Mouse (Mus musculus) lung, postnatal 36 days (tissue): ENCODE measurements around the gene Nav1.

Source experiments
- DNase-seq: peaks from one replicate; pipeline ENCODE4 v3.0.0; 2022; ENCODE audit warnings: mixed read lengths

The Nav1 gene

GRCm38 (mm10) chr1:135544504-135545146, 62.5 kb downstream of the Nav1 start:
- DNase-seq, result peak; percentile 87

GRCm38 (mm10) chr1:135542841-135543810, 64.0 kb downstream of the Nav1 start:
- DNase-seq, result no peak

GRCm38 (mm10) chr1:135542080-135542479, 65.0 kb downstream of the Nav1 start:
- no peak for DNase-seq

- peak; percentile 94 for DNase-seq
These were observed 66.8 kb downstream of the Nav1 start for GRCm38 (mm10) chr1:135540270-135540669.

- DNase-seq, result no peak
These were observed 68.4 kb downstream of the Nav1 start for GRCm38 (mm10) chr1:135538441-135539265.

DNA sequence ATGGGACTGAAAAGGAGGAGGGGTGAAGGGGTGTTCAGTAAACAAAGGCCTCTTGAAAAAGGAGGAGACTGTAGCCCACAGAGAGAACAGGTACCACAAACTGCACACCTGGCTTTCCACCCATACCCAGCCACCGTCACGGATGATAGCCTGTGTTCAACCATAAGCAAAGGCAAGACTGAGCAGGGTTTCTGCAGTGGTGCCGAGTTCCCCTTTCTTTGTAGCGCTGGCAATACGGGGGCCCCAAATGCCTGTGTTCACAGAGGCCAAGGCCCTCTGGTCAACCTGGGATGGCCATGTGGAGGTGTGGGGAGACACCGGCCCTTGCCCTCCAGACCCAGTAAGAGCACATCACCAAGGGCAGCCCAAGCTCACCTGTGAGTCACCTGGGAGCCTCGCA, 70.3 kb downstream of the Nav1 start:
- DNase-seq, result no peak

DNA sequence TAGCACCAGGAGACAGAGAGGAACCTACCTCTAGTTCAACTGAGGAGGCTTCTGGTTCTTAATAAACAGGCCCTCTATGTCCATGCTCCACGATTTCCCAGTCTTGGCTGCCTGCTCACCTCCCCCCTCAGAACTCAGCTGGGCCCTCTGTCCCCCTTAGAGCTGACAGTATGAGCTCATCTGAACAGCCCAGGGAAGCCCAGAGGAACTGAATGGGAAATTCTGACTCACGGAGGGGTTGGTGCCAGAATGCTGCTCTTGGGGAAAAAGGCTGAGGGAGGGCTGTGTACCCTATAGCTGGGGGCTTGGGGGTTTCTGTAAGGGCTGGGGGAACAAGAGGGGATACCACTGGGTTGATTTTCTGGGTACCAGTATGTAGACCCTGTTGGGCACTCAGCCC, 70.8 kb downstream of the Nav1 start:
- no peak for DNase-seq

DNA sequence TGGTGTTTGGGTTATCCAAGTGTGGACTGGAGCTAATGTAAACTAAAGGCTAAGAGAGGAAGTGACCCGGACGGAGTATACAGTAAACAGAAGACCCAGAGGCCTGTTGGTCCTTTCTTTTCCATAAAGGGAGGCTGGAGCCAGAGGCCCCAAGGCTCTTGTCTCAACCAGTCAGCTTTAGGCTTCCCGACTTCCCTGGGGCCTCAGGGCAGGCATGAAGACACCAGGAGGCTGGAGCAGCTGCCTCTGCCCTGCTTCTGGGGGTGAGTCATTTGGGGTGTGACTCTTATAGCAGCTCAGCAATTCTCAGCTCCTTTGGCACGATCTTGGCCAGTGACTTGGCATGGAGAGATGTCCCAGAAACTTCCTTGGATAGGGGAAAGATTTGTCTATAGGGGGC, 71.8 kb downstream of the Nav1 start:
- peak; percentile 77 for DNase-seq

DNA sequence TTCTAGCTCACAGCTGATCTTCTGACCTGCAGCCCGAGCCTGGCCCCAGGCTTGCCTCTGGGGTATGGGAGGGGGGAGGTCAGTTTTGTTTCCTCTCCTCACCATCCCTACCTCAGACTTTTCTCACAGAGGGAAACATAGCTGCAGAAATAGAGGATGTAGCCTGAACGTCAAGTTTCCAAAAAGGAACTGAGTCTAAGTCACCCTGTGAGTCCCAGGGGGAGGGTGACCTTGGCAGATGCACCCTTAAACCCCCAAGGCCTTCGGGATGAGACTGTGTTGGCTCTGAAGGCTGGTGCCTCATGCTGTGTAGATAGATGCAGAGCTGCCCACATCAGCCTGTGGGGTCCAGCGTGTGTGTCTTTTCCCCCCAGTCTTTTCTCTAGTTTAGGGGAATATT, 72.3 kb downstream of the Nav1 start:
- DNase-seq, result no peak

DNA sequence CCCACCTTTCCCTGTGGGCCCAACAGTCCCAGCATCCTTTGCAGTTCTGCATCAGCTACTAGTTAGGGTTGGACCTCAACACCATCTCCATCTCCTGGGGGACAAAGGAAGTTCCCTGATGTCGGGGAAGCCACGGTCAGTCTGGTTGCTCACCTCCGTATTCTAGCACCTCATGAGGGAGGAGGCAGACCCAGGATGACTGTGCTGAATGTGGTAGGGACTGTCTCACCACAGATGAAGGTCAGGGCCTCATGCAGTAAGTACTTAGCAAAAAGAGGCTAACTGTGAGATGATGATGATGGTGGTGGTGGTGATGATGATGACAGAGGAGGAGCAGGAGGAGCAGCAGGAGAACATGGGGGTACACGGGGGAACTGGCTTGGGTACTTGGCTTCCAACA, 73.0 kb downstream of the Nav1 start:
- no peak for DNase-seq

DNA sequence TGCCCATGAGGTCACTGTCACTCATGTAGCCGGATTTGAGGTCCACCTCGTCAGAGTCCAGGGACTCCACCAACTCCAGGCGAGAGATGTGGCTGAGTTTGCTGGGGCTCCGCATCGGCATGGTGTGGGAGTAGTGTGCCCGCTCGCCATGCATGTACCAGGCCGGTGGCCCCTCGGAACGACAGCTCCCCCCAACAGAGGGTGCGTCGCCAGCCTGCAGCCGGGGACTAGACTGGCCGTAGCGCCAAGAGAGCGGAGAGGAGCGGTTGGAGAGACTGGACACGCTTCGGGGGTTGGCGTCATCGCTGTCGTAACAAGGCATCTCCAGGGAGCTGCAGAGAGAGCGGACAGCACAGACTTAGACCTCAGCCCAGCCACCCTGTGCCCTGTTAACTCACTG, 74.7 kb downstream of the Nav1 start:
- no peak for DNase-seq

GRCm38 (mm10) chr1:135531981-135532380, 75.1 kb downstream of the Nav1 start:
- DNase-seq, result no peak

- no peak for DNase-seq
These were observed 76.0 kb downstream of the Nav1 start for GRCm38 (mm10) chr1:135531081-135531480.

GRCm38 (mm10) chr1:135524518-135524860, 82.6 kb downstream of the Nav1 start:
- DNase-seq, result no peak

GRCm38 (mm10) chr1:135523780-135524517, 83.1 kb downstream of the Nav1 start:
- no peak for DNase-seq

- no peak for DNase-seq
These were observed 83.8 kb downstream of the Nav1 start for GRCm38 (mm10) chr1:135523344-135523743.

- DNase-seq, result no peak
These were observed 86.4 kb downstream of the Nav1 start for GRCm38 (mm10) chr1:135520550-135521168.

- DNase-seq, result no peak
These were observed 88.4 kb downstream of the Nav1 start for GRCm38 (mm10) chr1:135518661-135519060.

DNA sequence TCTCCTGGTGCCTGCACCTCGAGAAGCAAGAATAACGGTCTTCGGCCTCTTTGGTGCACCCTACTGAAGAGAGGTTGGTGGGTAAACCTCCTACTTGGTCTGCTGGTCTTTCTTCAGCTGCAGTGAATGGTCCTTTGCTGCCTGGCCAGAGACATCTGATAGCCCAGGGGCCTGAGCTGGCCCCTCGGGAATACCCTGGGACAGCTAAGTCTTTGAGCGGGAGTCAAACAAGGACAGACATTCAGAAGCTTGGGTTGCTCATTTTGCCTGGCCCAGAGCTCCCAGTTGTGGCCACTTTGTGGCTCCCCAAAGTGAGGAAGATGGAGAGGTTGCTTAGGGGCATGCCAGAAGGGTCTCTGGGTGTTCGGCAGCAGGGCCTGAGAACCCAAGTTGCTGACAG, 89.6 kb downstream of the Nav1 start:
- DNase-seq, result no peak

DNA sequence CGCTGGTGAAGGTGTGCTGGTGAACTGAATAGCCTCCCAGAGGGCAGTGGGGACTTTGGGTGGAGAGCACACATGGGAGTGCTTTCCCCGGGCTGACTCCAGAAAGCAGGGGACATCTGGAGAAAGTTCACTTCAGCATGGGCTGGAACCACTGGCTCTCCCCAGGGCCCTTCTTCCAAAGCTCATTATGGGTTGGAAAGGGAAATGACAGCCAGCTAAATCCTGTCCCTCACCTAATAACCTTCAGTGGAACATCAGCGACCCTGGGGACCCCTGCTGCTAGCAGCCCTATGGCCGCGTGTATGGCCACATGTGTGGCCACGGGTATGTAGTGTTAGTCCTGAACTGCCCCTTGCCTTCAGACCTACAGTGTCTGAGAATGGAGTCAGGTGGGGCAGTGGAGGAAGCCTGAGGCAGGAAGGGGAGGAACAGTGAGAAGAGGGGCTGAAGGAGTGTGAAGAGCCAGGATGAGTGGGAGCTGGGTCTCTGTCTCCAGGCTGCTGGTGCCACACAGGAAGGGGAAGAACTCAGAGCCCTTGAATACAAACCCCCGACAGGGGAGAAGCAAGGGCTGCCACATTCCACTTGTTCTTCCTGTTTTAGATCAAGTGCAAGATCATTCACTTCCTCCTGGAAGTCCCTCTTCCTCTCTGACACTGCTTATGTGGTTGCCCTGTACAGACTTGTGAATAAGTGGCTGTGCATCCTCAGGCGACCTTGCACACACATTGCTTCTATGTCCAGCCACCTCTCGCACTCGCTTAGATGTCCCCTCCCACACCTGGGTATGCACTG, 90.4 kb downstream of the Nav1 start:
- peak; percentile 41 for DNase-seq

DNA sequence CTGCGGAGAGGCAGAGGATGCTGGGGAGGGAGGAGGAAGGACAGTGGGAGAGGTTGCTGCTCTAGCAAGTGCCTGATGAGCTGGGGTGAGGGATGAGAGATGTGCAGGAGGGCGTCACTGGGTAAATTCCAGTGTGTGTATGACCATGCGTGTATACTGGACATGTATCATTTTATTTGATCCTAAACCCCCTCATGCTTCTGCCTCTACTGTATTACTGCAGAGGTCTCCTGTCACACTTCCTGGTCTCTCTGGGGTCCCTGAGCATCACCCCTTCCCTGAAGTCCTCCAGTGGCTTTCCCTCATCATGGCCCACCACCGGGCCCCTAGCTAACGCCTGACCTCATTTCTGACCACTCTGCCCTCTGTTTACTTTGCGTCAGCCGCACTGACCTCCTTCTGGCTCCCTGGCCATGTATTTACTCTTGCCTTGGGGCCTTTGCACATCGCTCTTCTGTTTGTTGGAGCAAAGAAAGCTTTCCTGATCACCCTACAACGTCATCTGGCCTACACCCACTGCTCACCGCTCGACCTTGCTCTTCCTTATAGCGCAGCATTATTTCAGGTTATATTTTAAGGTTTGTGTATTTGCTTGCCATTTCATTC, 91.4 kb downstream of the Nav1 start:
- DNase-seq, result no peak
